Mouse (Mus musculus): ENCODE results near the gene Nrl. TPM values are rescaled to one million over a fixed set of nuclear protein-coding genes. Genes with fewer than 3 reads are reported as not detected.

The Nrl gene
- polyA plus RNA-seq, 1 experiment from 2014 or later = not detected

DNA sequence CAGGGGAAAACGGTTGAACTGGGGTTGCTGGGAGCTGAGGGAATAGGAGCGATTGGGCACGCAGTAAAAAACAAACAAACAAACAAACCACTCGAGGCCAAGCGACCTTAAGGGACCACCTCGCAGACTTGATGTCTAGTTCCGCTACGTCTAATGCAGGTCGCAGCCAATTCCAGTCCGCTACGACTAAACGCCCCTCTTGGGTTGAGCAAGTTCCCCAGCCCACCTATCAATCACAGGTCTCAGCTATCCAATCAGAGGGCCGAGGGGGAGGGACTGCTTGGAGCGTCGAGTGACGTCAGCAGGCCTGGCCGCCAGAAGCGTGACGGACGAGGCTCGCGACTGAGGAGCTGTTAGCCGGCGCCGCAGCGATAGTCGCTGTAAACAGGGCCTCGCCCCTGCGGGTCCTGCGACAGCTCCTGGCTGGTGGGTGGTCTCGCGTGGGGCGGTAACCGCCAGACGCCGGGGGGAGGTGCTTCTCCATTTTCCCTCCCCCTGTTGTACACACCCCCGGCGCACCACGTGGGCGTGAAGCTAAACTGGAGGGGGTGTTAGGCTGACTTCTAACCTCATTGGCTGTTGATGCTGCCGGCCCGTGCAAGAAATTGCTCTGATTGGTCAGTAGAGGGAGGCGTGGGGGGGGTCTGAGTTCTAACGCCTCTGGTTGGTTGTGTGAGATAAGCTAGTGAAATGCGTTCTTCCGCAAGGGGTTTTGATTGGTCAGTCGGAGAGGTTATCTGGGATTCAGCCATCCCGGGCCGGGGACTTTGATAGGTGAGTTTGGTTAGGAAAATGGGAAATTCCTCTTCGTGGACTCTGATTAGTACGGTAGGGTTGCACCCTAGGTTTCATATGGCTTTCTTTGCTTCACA, 35.7 kb upstream of the Nrl start, which contains the start of gene A730061H03Rik:
TSS of gene A730061H03Rik (minus strand) at position 205 of the 872 bp plus-strand sequence.
- Histone ChIP-seq H3K27ac (ENCODE audit: low read depth) (peak within 1 kb of the TSS; percentile 99), H3K27me3 (ENCODE audit: insufficient read depth, low read length) (no peaks in the 10 kb centered on the region), H3K9me3 (ENCODE audit: low read length) (no peaks in the 10 kb centered on the region), H3K4me3 (ENCODE audit: low read depth, low read length) (peak within 1 kb of the TSS; percentile 65), H3K4me2 (ENCODE audit: low read depth, low read length) (peak within 1 kb of the TSS; percentile 73), H3K4me1 (ENCODE audit: insufficient read depth) (peaks cover 43% of the 10 kb centered on the region), H3K36me3 (replicated peaks; ENCODE audit: insufficient read depth, low read length) (peaks cover 28% of the 10 kb centered on the region), H3K9ac (replicated peaks) (peak within 1 kb of the TSS; percentile 87)
- TF ChIP-seq CTCF (IDR thresholded peaks at IDR 0.05; ENCODE audit: low read depth) (no peak), EP300 (IDR thresholded peaks at IDR 0.05; ENCODE audit: low read depth) (peak; percentile 90)
- DNase-seq (peak; percentile 98), ATAC-seq (peak; percentile 87)
- WGBS (ENCODE audit: insufficient replicate concordance) = under 1% methylated on average over 50 of the region's 51 CpGs

DNA sequence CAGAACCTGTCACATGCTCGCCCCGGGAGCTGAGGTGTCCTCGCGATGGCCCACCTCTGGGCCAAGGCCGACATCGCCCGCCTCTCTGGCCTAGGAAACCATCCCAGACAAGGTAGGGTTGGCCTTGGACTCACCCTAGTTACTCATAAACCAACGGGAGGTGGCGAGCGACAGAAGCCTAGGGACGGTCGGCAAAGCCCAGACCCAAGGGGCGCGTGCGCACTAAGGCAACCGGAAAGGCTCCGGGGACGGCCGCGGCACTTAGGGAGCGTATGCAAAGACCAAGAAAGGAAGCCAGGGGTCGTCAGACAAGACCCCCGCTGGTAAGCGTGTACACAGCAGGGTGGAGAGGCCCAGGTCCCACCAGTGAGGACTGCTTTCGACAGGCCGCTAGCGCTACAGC, 35.0 kb upstream of the Nrl start, which contains the start of gene Dcaf11:
TSS of gene Dcaf11 (plus strand) at position 208 of the 403 bp plus-strand sequence.
- under 1% methylated on average over 27 of the region's 27 CpGs for WGBS (ENCODE audit: insufficient replicate concordance)
- Histone ChIP-seq H3K27ac (ENCODE audit: low read depth) (peak within 1 kb of the TSS; percentile 99), H3K4me1 (ENCODE audit: insufficient read depth) (peaks cover 43% of the 10 kb centered on the region), H3K4me3 (ENCODE audit: low read depth, low read length) (peak within 1 kb of the TSS; percentile 65), H3K4me2 (ENCODE audit: low read depth, low read length) (peak within 1 kb of the TSS; percentile 73), H3K9me3 (ENCODE audit: low read length) (no peaks in the 10 kb centered on the region), H3K9ac (replicated peaks) (peak within 1 kb of the TSS; percentile 87), H3K36me3 (replicated peaks; ENCODE audit: insufficient read depth, low read length) (peaks cover 22% of the 10 kb centered on the region), H3K27me3 (ENCODE audit: insufficient read depth, low read length) (no peaks in the 10 kb centered on the region)
- peak; percentile 68 for TF ChIP-seq EP300 (IDR thresholded peaks at IDR 0.05; ENCODE audit: low read depth)
- peak; percentile 54 for TF ChIP-seq CTCF (IDR thresholded peaks at IDR 0.05; ENCODE audit: low read depth)
- ATAC-seq (peak; percentile 79), DNase-seq (peak; percentile 93)

DNA sequence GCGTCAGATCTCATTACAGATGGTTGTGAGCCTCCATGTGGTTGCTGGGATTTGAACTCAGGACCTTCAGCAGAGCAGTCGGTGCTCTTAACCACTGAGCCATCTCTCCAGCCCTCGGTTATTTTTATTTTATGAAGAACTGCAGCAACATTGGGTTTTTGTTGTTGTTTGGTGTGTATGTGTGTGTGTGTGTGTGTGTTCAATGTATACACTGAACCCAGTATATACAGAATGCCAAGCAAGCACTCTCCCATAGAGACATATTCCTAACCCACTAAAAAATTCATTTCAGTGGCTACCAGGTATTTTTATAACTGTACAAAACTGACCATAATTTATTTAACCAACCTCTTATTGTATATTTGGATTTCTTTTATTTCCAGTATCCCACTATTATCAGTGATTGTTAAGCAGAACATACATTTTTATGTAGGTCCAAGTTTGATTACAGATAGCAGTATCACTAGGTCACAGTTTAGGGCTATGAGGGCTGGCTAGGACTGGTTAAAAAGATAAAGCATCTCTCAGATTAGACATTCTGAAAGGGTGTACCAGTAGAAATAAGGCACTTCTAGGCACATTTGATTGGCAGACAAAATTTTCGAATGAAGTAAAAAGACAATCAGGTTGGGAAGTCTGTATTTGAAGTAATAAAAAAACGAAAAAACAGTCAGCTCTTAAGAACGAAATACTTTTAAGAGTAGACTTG, 34.1 kb upstream of the Nrl start:
- 39% methylated on average over 6 of the region's 6 CpGs for WGBS (ENCODE audit: insufficient replicate concordance)
- ATAC-seq (no peak), DNase-seq (no peak)
- Histone ChIP-seq H3K9me3 (ENCODE audit: low read length) (no peaks in the 10 kb centered on the region), H3K9ac (replicated peaks) (peak overlapping the region; percentile 87), H3K4me2 (ENCODE audit: low read depth, low read length) (peak overlapping the region; percentile 73), H3K36me3 (replicated peaks; ENCODE audit: insufficient read depth, low read length) (peaks cover 13% of the 10 kb centered on the region), H3K4me1 (ENCODE audit: insufficient read depth) (peaks cover 43% of the 10 kb centered on the region), H3K4me3 (ENCODE audit: low read depth, low read length) (peak overlapping the region; percentile 65), H3K27ac (ENCODE audit: low read depth) (peak overlapping the region; percentile 99), H3K27me3 (ENCODE audit: insufficient read depth, low read length) (no peaks in the 10 kb centered on the region)
- peak; percentile 35 for TF ChIP-seq CTCF (IDR thresholded peaks at IDR 0.05; ENCODE audit: low read depth)
- peak; percentile 96 for TF ChIP-seq EP300 (IDR thresholded peaks at IDR 0.05; ENCODE audit: low read depth)

DNA sequence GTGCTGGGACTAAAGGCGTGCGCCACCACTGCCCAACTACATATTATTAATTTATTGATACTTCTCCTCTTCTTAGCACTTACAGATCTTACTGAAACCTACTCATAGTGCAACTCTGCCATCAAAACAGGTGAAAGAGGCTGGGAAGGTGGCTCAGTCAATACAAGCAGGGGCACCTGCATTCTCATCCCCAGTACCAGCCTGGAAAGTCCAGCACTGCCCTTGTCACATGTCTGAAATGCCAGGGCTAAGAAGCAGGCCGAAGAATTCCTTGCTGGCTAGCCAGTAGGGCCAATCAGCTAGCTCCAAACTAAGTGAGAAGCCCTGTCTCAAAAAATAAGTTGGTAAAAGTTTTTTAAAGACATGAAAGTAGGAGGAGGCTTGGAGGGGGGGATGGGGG, 32.8 kb upstream of the Nrl start:
- DNase-seq (no peak), ATAC-seq (no peak)
- TF ChIP-seq CTCF (IDR thresholded peaks at IDR 0.05; ENCODE audit: low read depth) = no peak
- TF ChIP-seq EP300 (IDR thresholded peaks at IDR 0.05; ENCODE audit: low read depth) = no peak
- Histone ChIP-seq H3K4me1 (ENCODE audit: insufficient read depth) (peaks cover 41% of the 10 kb centered on the region), H3K4me3 (ENCODE audit: low read depth, low read length) (no peak overlapping the region), H3K4me2 (ENCODE audit: low read depth, low read length) (peak overlapping the region; percentile 13; the same call in 1 of the 2 replicates), H3K36me3 (replicated peaks; ENCODE audit: insufficient read depth, low read length) (peaks cover under 1% of the 10 kb centered on the region), H3K27ac (ENCODE audit: low read depth) (peak overlapping the region; percentile 88), H3K9me3 (ENCODE audit: low read length) (no peaks in the 10 kb centered on the region), H3K27me3 (ENCODE audit: insufficient read depth, low read length) (no peaks in the 10 kb centered on the region), H3K9ac (replicated peaks) (peak overlapping the region; percentile 36; the same call in 1 of the 2 replicates)
- WGBS (ENCODE audit: insufficient replicate concordance) = 84% methylated on average over 3 of the region's 3 CpGs

DNA sequence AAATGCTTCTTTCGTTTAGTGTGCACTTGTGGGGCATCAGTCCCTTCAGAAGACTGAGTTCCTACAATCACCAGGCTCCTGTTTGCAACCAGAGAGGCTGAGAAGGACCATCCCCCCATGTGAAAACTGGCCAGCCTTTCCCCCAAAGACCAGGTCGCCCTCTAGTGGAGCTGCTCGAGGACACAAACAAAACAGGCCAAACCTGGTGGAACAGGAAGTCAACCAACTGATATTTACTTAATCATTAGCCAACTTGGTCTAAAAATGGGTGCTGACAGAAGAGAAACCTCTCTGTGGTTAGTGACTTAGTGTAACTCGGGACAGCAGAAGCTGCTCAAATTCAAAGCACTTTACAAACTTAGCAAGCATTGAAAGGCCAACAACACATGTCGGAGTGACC, 32.2 kb upstream of the Nrl start:
- Histone ChIP-seq H3K4me1 (ENCODE audit: insufficient read depth) (peaks cover 35% of the 10 kb centered on the region), H3K9ac (replicated peaks) (peak overlapping the region; percentile 36; the same call in 1 of the 2 replicates), H3K9me3 (ENCODE audit: low read length) (no peaks in the 10 kb centered on the region), H3K4me3 (ENCODE audit: low read depth, low read length) (no peak overlapping the region), H3K36me3 (replicated peaks; ENCODE audit: insufficient read depth, low read length) (no peaks in the 10 kb centered on the region; the same call in 1 of the 2 replicates), H3K4me2 (ENCODE audit: low read depth, low read length) (peak overlapping the region; percentile 13), H3K27me3 (ENCODE audit: insufficient read depth, low read length) (no peaks in the 10 kb centered on the region), H3K27ac (ENCODE audit: low read depth) (peak overlapping the region; percentile 88)
- DNase-seq (peak; percentile 90), ATAC-seq (no peak)
- WGBS (ENCODE audit: insufficient replicate concordance) = 8% methylated on average over 5 of the region's 5 CpGs
- TF ChIP-seq EP300 (IDR thresholded peaks at IDR 0.05; ENCODE audit: low read depth) (peak; percentile 76; the same call in 1 of the 2 replicates), CTCF (IDR thresholded peaks at IDR 0.05; ENCODE audit: low read depth) (peak; percentile 99)

DNA sequence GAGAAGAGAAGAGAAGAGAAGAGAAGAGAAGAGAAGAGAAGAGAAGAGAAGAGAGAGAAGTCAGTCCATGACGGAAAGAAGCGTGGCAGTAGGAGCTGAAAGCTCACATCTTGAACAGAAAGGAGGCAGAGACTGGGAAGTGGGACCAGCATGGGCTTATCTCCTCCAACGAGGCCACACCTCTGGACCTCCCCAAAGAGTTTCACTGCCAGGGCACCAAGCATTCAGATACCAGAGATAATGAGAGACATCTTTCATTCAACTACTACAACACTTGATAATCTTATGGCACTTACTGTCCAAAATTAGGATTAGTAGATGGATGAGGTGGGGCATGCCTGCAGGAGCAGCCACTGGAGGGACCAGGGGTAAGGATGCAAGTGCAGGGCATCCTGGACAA, 31.0 kb upstream of the Nrl start:
- peaks cover 25% of the 10 kb centered on the region for H3K4me1 ChIP-seq (ENCODE audit: insufficient read depth)
- ATAC-seq (no peak), DNase-seq (no peak)
- no peak overlapping the region for H3K4me2 ChIP-seq (ENCODE audit: low read depth, low read length)
- H3K4me3 ChIP-seq (ENCODE audit: low read depth, low read length) = no peak overlapping the region
- no peaks in the 10 kb centered on the region for H3K27me3 ChIP-seq (ENCODE audit: insufficient read depth, low read length)
- H3K36me3 ChIP-seq (replicated peaks; ENCODE audit: insufficient read depth, low read length) = no peaks in the 10 kb centered on the region
- H3K9ac ChIP-seq (replicated peaks) = no peak overlapping the region
- 67% methylated on average over 3 of the region's 3 CpGs for WGBS (ENCODE audit: insufficient replicate concordance)
- no peak for TF ChIP-seq EP300 (IDR thresholded peaks at IDR 0.05; ENCODE audit: low read depth)
- no peak for TF ChIP-seq CTCF (IDR thresholded peaks at IDR 0.05; ENCODE audit: low read depth)
- H3K27ac ChIP-seq (ENCODE audit: low read depth) = no peak overlapping the region
- H3K9me3 ChIP-seq (ENCODE audit: low read length) = no peaks in the 10 kb centered on the region

Measured in liver, postnatal 0 days (tissue).